Mouse (Mus musculus): ENCODE data around the gene Tmem131.

DNA sequence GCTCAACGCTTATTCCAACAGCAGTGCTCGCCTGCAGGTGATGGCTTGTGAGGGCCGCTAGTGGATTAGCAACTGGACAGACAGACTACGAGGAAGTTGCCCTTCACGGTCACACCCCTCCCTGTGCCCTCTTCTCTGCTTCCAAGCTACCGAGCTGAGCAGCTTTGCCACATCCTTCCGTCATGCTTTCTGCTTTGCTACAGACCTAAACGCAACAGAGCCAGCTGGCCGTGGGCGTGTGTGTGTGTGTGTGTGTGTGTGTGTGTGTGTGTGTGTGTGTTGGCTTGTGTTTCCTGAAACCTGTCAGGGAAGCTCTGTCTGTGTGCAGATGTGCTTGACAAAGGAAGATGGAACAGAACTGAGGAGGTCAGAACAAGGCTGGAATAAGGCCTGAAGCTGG is 146.0 kb downstream of the Tmem131 start:
- TF ChIP-seq CTCF (IDR thresholded peaks at IDR 0.05; ENCODE audit: insufficient read depth, low read depth, low read length): no peak
- TF ChIP-seq POLR2A (IDR thresholded peaks at IDR 0.05; ENCODE audit: insufficient read depth, low read depth, low read length): no peak
